Mouse (Mus musculus): ENCODE measurements around the gene H2-Oa.
"Not testable (repeated sequence)": the region's sequence is repeated elsewhere in the genome, so short reads cannot be mapped to it uniquely, and the experiment has no call there.

The H2-Oa gene

DNA sequence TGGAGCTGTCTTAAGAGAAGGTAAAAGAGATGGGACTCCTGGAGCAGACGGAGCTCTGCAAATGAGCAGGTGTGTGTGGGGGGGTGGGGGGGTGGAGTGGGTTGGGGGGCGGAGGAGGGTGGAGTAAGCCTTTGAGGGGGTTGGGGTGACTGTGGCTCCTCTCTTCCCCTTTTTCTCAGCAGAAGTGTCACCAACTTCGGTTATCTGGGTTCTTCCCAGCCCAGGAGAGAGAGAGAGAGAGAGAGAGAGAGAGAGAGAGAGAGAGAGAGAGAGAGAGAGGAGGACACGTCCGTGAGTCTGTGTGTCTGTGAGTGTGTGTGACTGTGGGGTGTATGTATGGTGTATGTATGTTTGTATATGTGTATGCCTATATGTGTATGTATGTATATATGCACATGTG, 51.3 kb downstream of the H2-Oa start:
- DNase-seq (ENCODE audit: low spot score): no peak

DNA sequence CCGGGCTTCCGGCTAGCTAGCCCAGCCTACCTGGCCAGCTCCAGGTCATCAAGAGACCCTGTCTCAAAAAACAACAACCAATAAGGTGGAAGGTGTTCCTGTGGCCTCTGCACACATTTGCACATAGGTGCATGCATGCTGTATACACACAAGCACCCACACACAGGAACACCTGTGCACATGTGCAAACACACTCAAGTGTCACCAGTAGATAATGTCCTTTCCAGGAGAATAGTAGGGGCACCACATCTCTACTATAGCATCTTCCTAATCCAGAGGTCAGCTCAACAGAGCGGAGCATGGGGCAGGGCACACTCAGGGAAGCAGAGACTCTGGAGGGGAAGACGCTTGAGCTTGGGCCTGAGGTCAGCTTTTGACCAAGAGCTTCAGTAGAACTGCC, 52.1 kb downstream of the H2-Oa start:
- DNase-seq (ENCODE audit: low spot score): not testable (repeated sequence)

Measured in ovary, postnatal 14 days (tissue).